ENCODE assay signal across 7 mouse cellular contexts in genomic region chr19:26844813-26845212, GRCm38 (mm10). TPM values are rescaled to one million over a fixed set of nuclear protein-coding genes. Genes with fewer than 3 reads are reported as not detected.
DNase-seq lines count a peak whose midpoint lies in the region; ATAC-seq lines count a peak whose summit lies in the region.

No protein-coding gene starts in this region.

- peak; percentile 43 for ATAC-seq in lung, embryonic 15.5 days (ENCODE audit: borderline replicate concordance, extremely low read depth, low FRiP score, low TSS enrichment)
- ATAC-seq in forebrain, embryonic 14.5 days = peak; percentile 79
- peak; percentile 5; the same call in 1 of the 2 replicates for ATAC-seq in limb, embryonic 12.5 days (ENCODE audit: insufficient number of reproducible peaks, insufficient read depth, low FRiP score, low TSS enrichment, low read depth)
- peak; percentile 60 for ATAC-seq in neural tube, embryonic 15.5 days (ENCODE audit: low FRiP score)

- H3K36me3 ChIP-seq in lung, embryonic 15.5 days = no peaks in the 10 kb centered on the region
- no peaks in the 10 kb centered on the region for H3K36me3 ChIP-seq in forebrain, embryonic 14.5 days (ENCODE audit: control insufficient read depth, insufficient read depth, low read length)
- no peaks in the 10 kb centered on the region for H3K36me3 ChIP-seq in limb, embryonic 12.5 days
- H3K36me3 ChIP-seq in neural tube, embryonic 15.5 days = no peaks in the 10 kb centered on the region

- peak overlapping the region; percentile 96 for H3K27ac ChIP-seq in lung, embryonic 15.5 days
- peak overlapping the region; percentile 98 for H3K27ac ChIP-seq in forebrain, embryonic 14.5 days (ENCODE audit: low read depth, low read length)
- peak overlapping the region; percentile 92 for H3K27ac ChIP-seq in limb, embryonic 12.5 days
- H3K27ac ChIP-seq in neural tube, embryonic 15.5 days (replicated peaks) = peak overlapping the region; percentile 97

- H3K4me3 ChIP-seq in lung, embryonic 15.5 days = no peak overlapping the region
- 0 out of 2 replicates have a peak overlapping the region, but pooled peaks have one; percentile 36 for H3K4me3 ChIP-seq in forebrain, embryonic 14.5 days (ENCODE audit: low read depth, low read length)
- H3K4me3 ChIP-seq in limb, embryonic 12.5 days (replicated peaks) = peak overlapping the region; percentile 49; the same call in 1 of the 2 replicates
- H3K4me3 ChIP-seq in neural tube, embryonic 15.5 days (replicated peaks) = peak overlapping the region; percentile 49

- no peaks in the 10 kb centered on the region for H3K27me3 ChIP-seq in lung, embryonic 15.5 days
- H3K27me3 ChIP-seq in forebrain, embryonic 14.5 days (replicated peaks; ENCODE audit: control insufficient read depth, insufficient read depth, low read length) = no peaks in the 10 kb centered on the region
- no peaks in the 10 kb centered on the region for H3K27me3 ChIP-seq in limb, embryonic 12.5 days
- no peaks in the 10 kb centered on the region for H3K27me3 ChIP-seq in neural tube, embryonic 15.5 days (replicated peaks)

- H3K4me2 ChIP-seq in lung, embryonic 15.5 days = peak overlapping the region; percentile 43
- H3K4me2 ChIP-seq in forebrain, embryonic 14.5 days (ENCODE audit: low read length) = peak overlapping the region; percentile 54
- peak overlapping the region; percentile 47 for H3K4me2 ChIP-seq in limb, embryonic 12.5 days
- peak overlapping the region; percentile 62 for H3K4me2 ChIP-seq in neural tube, embryonic 15.5 days

- 26% methylated on average over 8 of the region's 8 CpGs for WGBS in lung, embryonic 15.5 days
- 1% methylated on average over 8 of the region's 8 CpGs for WGBS in forebrain, embryonic 14.5 days
- 17% methylated on average over 8 of the region's 8 CpGs for WGBS in limb, embryonic 12.5 days
- WGBS in neural tube, embryonic 15.5 days = 4% methylated on average over 8 of the region's 8 CpGs

- DNase-seq in lung, adult 18-20 months = no peak
- peak; percentile 88 for DNase-seq in forebrain, embryonic 14.5 days (ENCODE audit: low spot score)
- DNase-seq in spleen, postnatal 10 days (ENCODE audit: low spot score in 2 of 2) = no peak
- no peak for DNase-seq in B cell, adult 2 months

- H3K9ac ChIP-seq in lung, embryonic 15.5 days = no peak overlapping the region
- peak overlapping the region; percentile 30 for H3K9ac ChIP-seq in forebrain, embryonic 14.5 days (ENCODE audit: low read length)
- 0 out of 2 replicates have a peak overlapping the region, but pooled peaks have one; percentile 59 for H3K9ac ChIP-seq in limb, embryonic 12.5 days (replicated peaks)
- peak overlapping the region; percentile 21; the same call in 1 of the 2 replicates for H3K9ac ChIP-seq in neural tube, embryonic 15.5 days (replicated peaks)

- H3K9me3 ChIP-seq in lung, embryonic 15.5 days = no peaks in the 10 kb centered on the region
- no peaks in the 10 kb centered on the region for H3K9me3 ChIP-seq in forebrain, embryonic 14.5 days (replicated peaks; ENCODE audit: control insufficient read depth, low read length)
- H3K9me3 ChIP-seq in limb, embryonic 12.5 days = no peaks in the 10 kb centered on the region
- H3K9me3 ChIP-seq in neural tube, embryonic 15.5 days (replicated peaks) = no peaks in the 10 kb centered on the region; the same call in 1 of the 2 replicates

- peaks cover 11% of the 10 kb centered on the region; the same call in 1 of the 2 replicates for H3K4me1 ChIP-seq in lung, embryonic 15.5 days
- peaks cover 18% of the 10 kb centered on the region for H3K4me1 ChIP-seq in forebrain, embryonic 14.5 days (ENCODE audit: control insufficient read depth, insufficient read depth, low read length)
- H3K4me1 ChIP-seq in limb, embryonic 12.5 days (replicated peaks) = peaks cover 14% of the 10 kb centered on the region
- H3K4me1 ChIP-seq in neural tube, embryonic 15.5 days = peaks cover 24% of the 10 kb centered on the region

RNA-seq across cellular contexts. Expression of gene Gm815, which starts 40.9 kb away (rescaled TPM):
- polyA plus RNA-seq in lung, embryonic 15.5 days (2015; fragmentation: Nextera tagmentation; extraction: Ambion mirVana) = not detected in 2 replicates
- not detected in 2 replicates for polyA plus RNA-seq in forebrain, embryonic 14.5 days (2014; fragmentation: Nextera tagmentation; extraction: Ambion mirVana)
- not detected in 2 replicates for polyA plus RNA-seq in limb, embryonic 12.5 days (2016; fragmentation: Nextera tagmentation; extraction: Ambion mirVana)
- polyA plus RNA-seq in neural tube, embryonic 15.5 days (2015; fragmentation: Nextera tagmentation; extraction: Ambion mirVana) = not detected in 2 replicates

Comparison
In these comparisons a context has a peak if more than half of its experiments do, and no peak if none do; other contexts are left out.
1. ATAC-seq: peak in every context shown above with its lines; median percentile 79 in forebrain, embryonic 14.5 days; 60 in neural tube, embryonic 15.5 days; 43 in lung, embryonic 15.5 days; 5 in limb, embryonic 12.5 days.